Mouse (Mus musculus): Measurements from ENCODE around the gene Thg1l.

DNA sequence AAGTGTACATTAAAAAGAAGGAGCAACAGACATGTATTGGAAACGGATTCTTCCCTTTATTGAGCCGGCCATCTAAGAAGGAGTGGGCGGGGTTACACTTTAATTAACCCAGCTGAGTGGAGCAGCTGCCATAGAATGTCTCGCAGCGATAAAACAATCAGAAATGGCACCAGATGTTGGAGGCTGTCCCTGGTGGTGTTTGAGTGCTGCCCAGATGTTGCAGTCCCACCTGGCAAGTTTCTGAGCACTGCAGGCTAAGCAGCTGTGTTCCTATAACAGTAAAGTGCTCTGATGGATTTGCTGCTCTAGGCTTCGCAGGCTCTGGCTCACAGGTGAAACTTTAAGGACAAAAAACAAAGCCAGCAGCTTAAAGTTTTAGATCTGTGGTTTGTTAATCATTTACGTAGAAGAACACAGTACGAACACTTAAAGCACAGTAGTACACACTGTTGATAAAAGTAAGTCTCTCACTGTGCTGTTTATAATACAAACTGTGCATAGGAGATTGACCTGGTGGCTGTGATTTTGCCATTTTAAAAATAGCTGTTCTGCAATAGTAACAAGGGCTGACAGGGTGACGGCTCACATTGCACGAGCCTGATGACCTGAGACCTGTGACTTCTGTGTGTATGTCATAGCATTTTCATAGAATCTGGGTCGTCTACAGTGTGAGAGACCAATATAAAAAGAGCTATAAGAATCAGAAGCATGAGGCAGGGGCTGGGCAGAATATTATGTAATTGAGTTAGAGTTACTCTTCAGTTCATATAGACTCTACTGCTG is 54.9 kb downstream of the Thg1l start:
- TF ChIP-seq CTCF (IDR thresholded peaks at IDR 0.05; ENCODE audit: borderline replicate concordance, extremely low read depth, insufficient read depth, insufficient read length) (no peak), POLR2A (IDR thresholded peaks at IDR 0.05; ENCODE audit: borderline replicate concordance, extremely low read depth, insufficient read depth, insufficient read length, poor library complexity, severe bottlenecking) (no peak)
